Mouse (Mus musculus) Patski (cell line): ENCODE results near the gene Pcsk4. TPM values are rescaled to one million over a fixed set of nuclear protein-coding genes. Genes with fewer than 3 reads are reported as not detected.
"Not testable (repeated sequence)": the region's sequence is repeated elsewhere in the genome, so short reads cannot be mapped to it uniquely, and the experiment has no call there.

Experiments used
- ATAC-seq: fragments of 100-300 bp; one replicate; pipeline ENCODE4 v1.8.0; 2021
- CTCF ChIA-PET: fragments of 350-600 bp; sonication (Branson Sonifier 250); formaldehyde crosslinking; loops from one replicate; lab custom pipeline; 2022; ENCODE audit warnings: inconsistent platforms; lab: Charles Lee
- POLR2A ChIA-PET: fragments of 350-600 bp; sonication (Branson Sonifier 250); formaldehyde crosslinking; loops from one replicate; lab custom pipeline; 2022; ENCODE audit warnings: antibody characterized with exemption, inconsistent platforms; lab: Charles Lee
- DNase-seq: peaks from one replicate; pipeline ENCODE4 v3.0.0-alpha.2; 2011; ENCODE audit warnings: low read depth, low spot score
- H3K27me3 ChIP-seq: fragments of 371-371 bp; one replicate; pipeline ENCODE4 v1.5.1; 2021
- CTCF ChIP-seq: fragments of 100-300 bp; IDR thresholded peaks from one replicate; pipeline ENCODE4 v1.5.1; 2021
- in situ Hi-C: fragments of 300-500 bp; cut with MboI; formaldehyde crosslinking; loops from 3 replicates; pipeline ENCODE4 v1.11.1; 2018; ENCODE audit warnings: low pct_unique_long_range_greater_than_20kb, mixed read lengths
- polyA plus RNA-seq: library from polyadenylated mRNA; unstranded; gene quantifications from one replicate; pipeline ENCODE4 v1.2.3, GENCODE M21; 2021

Gene Pcsk4
- polyA plus RNA-seq, 1 experiment from 2014 or later = 6.2 TPM

GRCm38 (mm10) chr10:80350292-80350691 lies 21.0 kb upstream of the Pcsk4 start:
- DNase-seq = peak; percentile 25
- no peaks in the 10 kb centered on the region for H3K27me3 ChIP-seq
- in situ Hi-C loops = loop anchor here (25.0 kb wide), 1 partner anchor 162 kb away; no protein-coding TSS in a partner anchor
- ChIA-PET POLR2A (interaction anchor here (0.6 kb wide), 1 partner anchor 26 kb away, joined by 5 read pairs; no protein-coding TSS in a partner anchor), CTCF (interaction anchor here (0.9 to 3.1 kb wide), 14 partner anchors 10 to 159 kb away, joined by 3 to 13 read pairs (median 5); no protein-coding TSS in a partner anchor)
- TF ChIP-seq CTCF = no peak
- peak; percentile 79 for ATAC-seq

- no peak for TF ChIP-seq CTCF
- ATAC-seq = no peak
- DNase-seq = no peak
- in situ Hi-C loops = no loop called here
- CTCF ChIA-PET = interaction anchor here (2.0 kb wide), 1 partner anchor 28 kb away, joined by 9 read pairs; no protein-coding TSS in a partner anchor
- H3K27me3 ChIP-seq = no peaks in the 10 kb centered on the region
- POLR2A ChIA-PET = no interaction called here
Measured at GRCm38 (mm10) chr10:80348981-80349380, 19.7 kb upstream of the Pcsk4 start.

GRCm38 (mm10) chr10:80348244-80348781 lies 19.0 kb upstream of the Pcsk4 start, which contains the start of gene Adamtsl5:
Gene Adamtsl5 (minus strand): TSS chr10:80348412.
- ChIA-PET CTCF (no interaction called here), POLR2A (interaction anchor here (0.5 kb wide), 1 partner anchor 88 kb away, joined by 3 read pairs; no protein-coding TSS in a partner anchor)
- no peak for TF ChIP-seq CTCF
- H3K27me3 ChIP-seq = no peaks in the 10 kb centered on the region
- in situ Hi-C loops = no loop called here
- no peak for DNase-seq
- peak; percentile 29 for ATAC-seq

- DNase-seq (no peak), ATAC-seq (no peak)
- ChIA-PET POLR2A (no interaction called here), CTCF (no interaction called here)
- H3K27me3 ChIP-seq = no peaks in the 10 kb centered on the region
- no peak for TF ChIP-seq CTCF
- in situ Hi-C loops = no loop called here
Measured at GRCm38 (mm10) chr10:80347514-80347967, 18.2 kb upstream of the Pcsk4 start.

GRCm38 (mm10) chr10:80345929-80346328 lies 16.6 kb upstream of the Pcsk4 start:
- CTCF ChIA-PET, H3K27me3 ChIP-seq, ATAC-seq, POLR2A ChIA-PET, DNase-seq, in situ Hi-C loops: not testable (repeated sequence)

- in situ Hi-C loops = no loop called here
- H3K27me3 ChIP-seq = no peaks in the 10 kb centered on the region
- ATAC-seq (no peak), DNase-seq (no peak)
- POLR2A ChIA-PET = no interaction called here
- TF ChIP-seq CTCF = no peak
- CTCF ChIA-PET = no interaction called here
Measured at GRCm38 (mm10) chr10:80345122-80345521, 15.8 kb upstream of the Pcsk4 start.

GRCm38 (mm10) chr10:80344131-80344661 lies 14.9 kb upstream of the Pcsk4 start:
- no peak for DNase-seq
- no peaks in the 10 kb centered on the region for H3K27me3 ChIP-seq
- CTCF ChIA-PET = no interaction called here
- in situ Hi-C loops = no loop called here
- ATAC-seq = no peak
- TF ChIP-seq CTCF = no peak
- POLR2A ChIA-PET = interaction anchor here (1.7 kb wide), 1 partner anchor 12 kb away, joined by 4 read pairs; no protein-coding TSS in a partner anchor

- no peaks in the 10 kb centered on the region for H3K27me3 ChIP-seq
Measured at GRCm38 (mm10) chr10:80343425-80343895, 14.2 kb upstream of the Pcsk4 start.

GRCm38 (mm10) chr10:80342749-80343424 lies 13.6 kb upstream of the Pcsk4 start:
- CTCF ChIA-PET = no interaction called here
- DNase-seq = peak; percentile 31
- ATAC-seq = peak; percentile 24
- in situ Hi-C loops = no loop called here
- no peak for TF ChIP-seq CTCF
- no peaks in the 10 kb centered on the region for H3K27me3 ChIP-seq
- POLR2A ChIA-PET = interaction anchor here (1.7 kb wide), 1 partner anchor 11 kb away, joined by 4 read pairs; no protein-coding TSS in a partner anchor

More at GRCm38 (mm10) chr10:80343425-80343895, 14.2 kb upstream of the Pcsk4 start:
- POLR2A ChIA-PET = interaction anchor here (1.7 kb wide), 1 partner anchor 12 kb away, joined by 4 read pairs; no protein-coding TSS in a partner anchor
- in situ Hi-C loops = no loop called here
- TF ChIP-seq CTCF = no peak
- CTCF ChIA-PET = no interaction called here
- ATAC-seq (no peak), DNase-seq (no peak)

- POLR2A ChIA-PET = no interaction called here
- DNase-seq = no peak
- CTCF ChIA-PET = no interaction called here
- TF ChIP-seq CTCF = no peak
- in situ Hi-C loops = no loop called here
- no peaks in the 10 kb centered on the region for H3K27me3 ChIP-seq
- ATAC-seq = no peak
Measured at GRCm38 (mm10) chr10:80342305-80342748, 13.0 kb upstream of the Pcsk4 start.
